Mouse (Mus musculus): ENCODE data around the gene Pibf1.

DNA sequence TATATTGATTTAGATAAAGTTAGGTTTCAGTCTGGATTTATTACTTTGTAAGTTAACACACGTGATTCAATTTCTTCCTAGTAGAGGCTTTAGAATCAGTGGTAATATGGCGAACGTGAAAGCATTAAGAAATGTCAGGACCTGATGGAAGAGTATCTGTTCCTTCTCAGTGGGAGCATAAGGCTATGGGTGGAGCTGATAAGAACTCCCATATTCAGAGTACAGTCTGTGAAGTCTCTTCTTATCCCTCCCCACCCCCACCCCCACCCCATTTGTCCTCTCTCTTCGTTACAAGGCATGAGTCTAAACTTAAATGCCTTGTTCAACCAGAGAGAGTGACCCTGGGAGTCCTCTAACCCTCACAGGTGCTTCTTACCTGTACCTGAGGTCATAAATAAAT is 53.5 kb downstream of the Pibf1 start:
- no peak for TF ChIP-seq CTCF (IDR thresholded peaks at IDR 0.05 in 2 of 3, conservative IDR thresholded peaks at IDR 0.05 in 1 of 3; ENCODE audit: control insufficient read depth in 1 of 3, insufficient read depth in 1 of 3, low read depth in 2 of 3, low read length in 3 of 3, poor library complexity in 1 of 3, severe bottlenecking in 1 of 3)
- TF ChIP-seq MEF2A (IDR thresholded peaks at IDR 0.05; ENCODE audit: extremely low read depth, insufficient replicate concordance, low read depth, low read length, poor library complexity, severe bottlenecking), result no peak
